Mouse (Mus musculus) gastrocnemius, adult 2 months (tissue): Measurements from ENCODE around the gene Ccl26. TPM values are rescaled to one million over a fixed set of nuclear protein-coding genes. Genes with fewer than 3 reads are reported as not detected.
A peak's percentile ranks its signal among the peaks of the same experiment; 100 is the strongest.

Experiments
- DNase-seq: peaks from one replicate; pipeline ENCODE4 v3.0.0; 2022
- H3K27ac ChIP-seq: fragments of 200-600 bp; 2 replicates; pipeline ENCODE4 v1.8.1; 2022; ENCODE audit warnings: mild to moderate bottlenecking
- H3K4me3 ChIP-seq: fragments of 200-600 bp; 2 replicates; pipeline ENCODE4 v1.8.1; 2022; ENCODE audit warnings: mild to moderate bottlenecking, moderate library complexity
- CTCF ChIP-seq: fragments of 200-600 bp; IDR thresholded peaks from 2 replicates; pipeline ENCODE4 v1.8.1; 2022; ENCODE audit warnings: antibody characterized with exemption, mild to moderate bottlenecking, moderate library complexity
- intact Hi-C: fragments of 180-260 bp; cut with DNase I; formaldehyde crosslinking; loops from one replicate; pipeline ENCODE4 v1.15.1; 2025
- total RNA-seq, 2 experiments: library from RNA; stranded (reverse); gene quantifications; 2 replicates each; pipeline ENCODE4 v1.2.3; 2021

The Ccl26 gene
- total RNA-seq, 2 experiments from 2014 or later, result not detected

DNA sequence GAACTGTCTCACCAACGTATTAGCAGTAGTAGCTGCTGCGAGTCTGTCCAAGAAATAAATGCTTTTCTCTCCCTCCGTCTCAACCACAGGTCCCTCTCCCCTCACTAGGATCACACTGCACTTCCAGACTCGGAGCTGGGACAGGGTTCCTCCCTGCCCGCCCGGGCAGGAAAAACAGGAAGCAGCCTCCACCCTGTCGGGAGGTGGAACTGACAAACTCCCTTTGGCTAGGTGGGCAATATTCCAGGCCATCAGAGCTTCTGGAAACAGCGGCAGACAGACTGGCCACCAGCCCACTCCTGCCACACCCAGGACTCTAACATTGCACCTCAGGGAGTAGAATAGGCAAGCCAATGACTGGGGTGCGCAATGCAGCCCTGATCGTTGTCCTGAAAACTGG lies 29.9 kb downstream of the Ccl26 start:
- peak overlapping the region; percentile 56 for H3K4me3 ChIP-seq
- H3K27ac ChIP-seq, result peak overlapping the region; percentile 87
- TF ChIP-seq CTCF, result no peak
- peak; percentile 79 for DNase-seq
- intact Hi-C loops, result no loop called here

- intact Hi-C loops, result no loop called here
- H3K27ac ChIP-seq, result peak overlapping the region; percentile 87
- no peak for DNase-seq
- no peak for TF ChIP-seq CTCF
- H3K4me3 ChIP-seq, result no peak overlapping the region
These were observed 32.0 kb downstream of the Ccl26 start for GRCm38 (mm10) chr5:135531306-135531845.

GRCm38 (mm10) chr5:135529964-135530363 lies 33.4 kb downstream of the Ccl26 start:
- TF ChIP-seq CTCF, result no peak
- Histone ChIP-seq H3K4me3 (no peak overlapping the region), H3K27ac (no peak overlapping the region)
- intact Hi-C loops, result no loop called here
- no peak for DNase-seq

DNA sequence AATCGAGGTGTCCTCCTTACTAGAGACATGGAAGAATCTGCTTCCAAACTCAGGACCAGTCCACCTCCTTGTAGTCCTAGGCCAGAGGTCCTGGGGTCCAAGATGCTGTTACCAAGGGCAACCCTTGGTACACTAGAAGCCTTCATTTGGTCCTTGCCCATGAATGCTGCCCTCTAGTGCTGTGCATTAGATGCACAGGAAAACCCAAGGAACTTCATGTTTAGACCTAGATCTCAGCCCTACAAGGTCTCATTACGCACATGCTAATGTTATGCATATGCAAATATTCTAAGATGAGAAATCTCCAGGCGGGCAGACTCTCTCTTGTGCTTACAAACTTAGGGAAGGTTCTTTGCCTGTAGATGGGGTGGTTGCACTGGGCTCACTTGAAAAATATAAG lies 34.1 kb downstream of the Ccl26 start:
- no peak overlapping the region for H3K27ac ChIP-seq
- intact Hi-C loops, result no loop called here
- no peak for DNase-seq
- no peak overlapping the region for H3K4me3 ChIP-seq
- TF ChIP-seq CTCF, result peak; percentile 47

DNA sequence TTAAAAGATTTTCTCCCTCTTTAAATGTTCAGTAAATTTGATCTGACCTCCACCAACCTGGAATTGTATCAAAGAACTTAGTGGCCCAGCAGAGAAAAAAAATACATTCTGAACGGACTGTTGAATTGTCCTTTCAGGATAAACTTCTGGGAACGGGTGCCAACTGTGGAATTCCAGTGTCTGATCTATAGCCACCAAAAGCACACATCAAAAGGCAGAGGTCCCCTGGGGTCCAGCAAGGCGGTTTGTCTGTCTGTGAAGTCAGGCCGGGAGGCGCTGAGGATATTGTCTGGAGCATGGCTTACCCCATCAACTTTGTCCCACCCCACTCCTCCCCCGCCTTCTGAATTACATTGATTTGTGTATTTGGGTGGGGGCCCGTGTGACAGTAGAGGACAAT lies 35.4 kb downstream of the Ccl26 start:
- DNase-seq, result no peak
- Histone ChIP-seq H3K27ac (peak overlapping the region; percentile 53), H3K4me3 (no peak overlapping the region)
- intact Hi-C loops, result no loop called here
- no peak for TF ChIP-seq CTCF

GRCm38 (mm10) chr5:135524660-135525560 lies 38.5 kb downstream of the Ccl26 start:
- peak; percentile 63 for DNase-seq
- intact Hi-C loops, result no loop called here
- Histone ChIP-seq H3K27ac (peak overlapping the region; percentile 93), H3K4me3 (peak overlapping the region; percentile 45)
- no peak for TF ChIP-seq CTCF

- Histone ChIP-seq H3K27ac (peak overlapping the region; percentile 93), H3K4me3 (no peak overlapping the region)
- no peak for DNase-seq
- TF ChIP-seq CTCF, result no peak
- intact Hi-C loops, result no loop called here
These were observed 39.3 kb downstream of the Ccl26 start for GRCm38 (mm10) chr5:135524087-135524486.

- peak overlapping the region; percentile 80 for H3K27ac ChIP-seq
- TF ChIP-seq CTCF, result no peak
These were observed 41.2 kb downstream of the Ccl26 start for GRCm38 (mm10) chr5:135522111-135522722.

GRCm38 (mm10) chr5:135517348-135517883 lies 46.0 kb downstream of the Ccl26 start:
- H3K4me3 ChIP-seq, result no peak overlapping the region
- H3K27ac ChIP-seq, result no peak overlapping the region
- DNase-seq, result no peak
- intact Hi-C loops, result no loop called here
- TF ChIP-seq CTCF, result no peak

More at GRCm38 (mm10) chr5:135522111-135522722, 41.2 kb downstream of the Ccl26 start:
- peak overlapping the region; percentile 17; the same call in 1 of the 2 replicates for H3K4me3 ChIP-seq
- DNase-seq, result peak; percentile 66
- intact Hi-C loops, result no loop called here

GRCm38 (mm10) chr5:135513131-135513530 lies 50.2 kb downstream of the Ccl26 start:
- no peak for TF ChIP-seq CTCF
- intact Hi-C loops, result no loop called here
- Histone ChIP-seq H3K27ac (peak overlapping the region; percentile 10; the same call in 1 of the 2 replicates), H3K4me3 (no peak overlapping the region)
- DNase-seq, result no peak

GRCm38 (mm10) chr5:135511105-135511504 lies 52.3 kb downstream of the Ccl26 start:
- intact Hi-C loops, result loop anchor here (2.0 kb wide), 1 partner anchor 34 kb away; the partner anchor contains the start of gene Hip1

More at GRCm38 (mm10) chr5:135511105-135511504, 52.3 kb downstream of the Ccl26 start:
- no peak for DNase-seq
- peak; percentile 56 for TF ChIP-seq CTCF
- Histone ChIP-seq H3K4me3 (no peak overlapping the region), H3K27ac (no peak overlapping the region)

Other genes starting within 250 kb of the Ccl26 start
- not detected for gene Fkbp6, start 213.5 kb downstream of the Ccl26 start, total RNA-seq
- not detected for gene Trim50, start 210.3 kb downstream of the Ccl26 start, total RNA-seq
- 1 to 10 TPM; 7.8 to 9.2 TPM for gene Nsun5, start 193.6 kb downstream of the Ccl26 start, total RNA-seq
- 10 to 100 TPM; 11.0 to 12.3 TPM for gene Pom121, start 169.0 kb downstream of the Ccl26 start, total RNA-seq
- gene Hip1, start 18.4 kb downstream of the Ccl26 start, total RNA-seq, result 10 to 100 TPM; 19.6 to 22.9 TPM
- gene Ccl24, start 9.5 kb upstream of the Ccl26 start, total RNA-seq, result 1 to 10 TPM in 1 of 2 experiments, under 1 TPM in 1; 0.66 to 1.3 TPM
- gene Rhbdd2, start 69.0 kb upstream of the Ccl26 start, total RNA-seq, result 10 to 100 TPM; 10.7 to 13.0 TPM
- gene Por, start 106.5 kb upstream of the Ccl26 start, total RNA-seq, result 10 to 100 TPM; 31.4 to 32.7 TPM
- gene Tmem120a, start 180.9 kb upstream of the Ccl26 start, total RNA-seq, result 1 to 10 TPM; 7.6 to 8.3 TPM
- not detected for gene Styxl1, start 214.8 kb upstream of the Ccl26 start, total RNA-seq
- 1,000 to 10,000 TPM in 1 of 2 experiments, 100 to 1,000 TPM in 1; 910 to 1,211 TPM for gene Mdh2, start 214.9 kb upstream of the Ccl26 start, total RNA-seq
- gene Srrm3, start 243.3 kb upstream of the Ccl26 start, total RNA-seq, result not detected